Mouse (Mus musculus) embryonic stem cell, embryonic (primary cell): Measurements from ENCODE around the gene Adam15.

Experiments used
- CTCF ChIA-PET, 4 experiments: fragments of 300-600 bp in 2 of 4; fragments of 350-600 bp in 2 of 4; sonication (Branson Sonifier 250); formaldehyde crosslinking; loops; one replicate each; lab custom pipeline; 2022; ENCODE audit warnings: inconsistent platforms in 2 of 4; lab: Charles Lee
- POLR2A ChIA-PET, 4 experiments: fragments of 300-600 bp in 2 of 4; fragments of 350-600 bp in 2 of 4; sonication (Branson Sonifier 250); formaldehyde crosslinking; loops; one replicate each; lab custom pipeline; 2022; ENCODE audit warnings: antibody characterized with exemption in 4 of 4, inconsistent platforms in 1 of 4; lab: Charles Lee

The Adam15 gene

DNA sequence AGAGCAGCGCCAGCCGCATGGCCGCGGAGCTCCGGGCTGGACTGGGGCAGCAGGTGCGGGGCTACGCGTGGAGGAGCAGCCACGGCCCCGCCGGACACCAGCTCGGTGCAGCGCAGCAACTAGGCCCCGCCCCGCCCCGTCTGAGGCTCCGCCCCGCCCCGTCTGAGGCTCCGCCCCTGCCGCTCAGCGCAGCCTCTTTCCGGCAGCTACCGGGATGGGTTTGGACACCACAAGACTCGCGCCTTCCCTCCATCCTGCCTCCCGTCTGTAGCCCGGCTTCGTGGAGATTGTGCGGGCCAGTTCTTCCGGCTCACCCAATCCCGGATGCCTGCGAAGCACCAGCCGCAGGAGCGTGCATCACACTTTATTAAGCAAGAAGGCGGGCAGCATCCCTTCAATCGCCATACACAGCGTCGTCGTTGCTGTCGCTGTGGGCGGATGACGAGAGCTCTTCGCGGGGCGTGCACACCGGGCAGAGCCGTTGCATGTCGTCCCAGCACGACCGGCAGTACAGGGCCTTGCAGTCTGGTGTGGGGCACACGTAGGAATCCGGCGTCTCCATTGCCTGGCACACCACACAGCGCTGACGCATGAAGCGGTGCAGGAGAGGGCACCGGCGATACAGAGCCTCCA lies at the start of gene Adam15:
Gene Adam15 (minus strand): TSS at position 128 of the 633 bp plus-strand sequence.
- ChIA-PET CTCF (interaction anchor here (0.5 to 3.0 kb wide), 36 partner anchors 10 to 248 kb away, joined by 3 to 31 read pairs (median 4); partner anchors contain the start of genes Dcst1 (in 1 of the 4), Efna4 (in 1 of the 4), Fdps (in 1 of the 4) and Flad1 (in 1 of the 4)), POLR2A (interaction anchor here (0.6 to 3.6 kb wide), 62 partner anchors 9 to 797 kb away, joined by 3 to 17 read pairs (median 4); partner anchors contain the start of genes Dcst1 (in 2 of the 4), Efna3 (in 2 of the 4), Flad1 (in 2 of the 4) and Cks1b (in 1 of the 4))

DNA sequence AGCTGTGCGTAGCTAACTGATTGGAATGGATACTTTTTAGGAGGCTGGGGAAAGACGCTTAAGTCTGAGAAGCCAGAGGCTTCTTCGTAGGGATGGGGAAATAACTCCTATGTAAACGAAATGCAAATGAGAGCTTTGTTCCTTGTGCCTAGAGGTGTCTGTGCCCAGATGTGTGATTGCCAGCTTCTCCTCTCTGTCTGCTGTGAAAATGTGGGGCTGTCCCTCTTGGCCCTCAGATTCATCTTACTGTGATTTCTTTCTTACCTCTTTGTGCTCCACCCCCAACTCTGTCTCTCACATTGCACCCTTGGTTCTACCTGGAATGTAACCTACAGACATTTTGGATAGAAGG lies 46.8 kb upstream of the Adam15 start:
- POLR2A ChIA-PET = interaction anchor here (0.5 to 14.6 kb wide), 51 partner anchors 9 to 295 kb away, joined by 3 to 192 read pairs (median 4); partner anchors contain the start of genes Cks1b (in 3 of the 4), Flad1 (in 3 of the 4), Pygo2 (in 3 of the 4) and Shc1 (in 3 of the 4)
- CTCF ChIA-PET = interaction anchor here (0.5 to 9.2 kb wide), 74 partner anchors 9 to 414 kb away, joined by 3 to 148 read pairs (median 4); partner anchors contain the start of genes Cks1b (in 3 of the 4), Flad1 (in 3 of the 4), Pmvk (in 3 of the 4) and Shc1 (in 3 of the 4)

DNA sequence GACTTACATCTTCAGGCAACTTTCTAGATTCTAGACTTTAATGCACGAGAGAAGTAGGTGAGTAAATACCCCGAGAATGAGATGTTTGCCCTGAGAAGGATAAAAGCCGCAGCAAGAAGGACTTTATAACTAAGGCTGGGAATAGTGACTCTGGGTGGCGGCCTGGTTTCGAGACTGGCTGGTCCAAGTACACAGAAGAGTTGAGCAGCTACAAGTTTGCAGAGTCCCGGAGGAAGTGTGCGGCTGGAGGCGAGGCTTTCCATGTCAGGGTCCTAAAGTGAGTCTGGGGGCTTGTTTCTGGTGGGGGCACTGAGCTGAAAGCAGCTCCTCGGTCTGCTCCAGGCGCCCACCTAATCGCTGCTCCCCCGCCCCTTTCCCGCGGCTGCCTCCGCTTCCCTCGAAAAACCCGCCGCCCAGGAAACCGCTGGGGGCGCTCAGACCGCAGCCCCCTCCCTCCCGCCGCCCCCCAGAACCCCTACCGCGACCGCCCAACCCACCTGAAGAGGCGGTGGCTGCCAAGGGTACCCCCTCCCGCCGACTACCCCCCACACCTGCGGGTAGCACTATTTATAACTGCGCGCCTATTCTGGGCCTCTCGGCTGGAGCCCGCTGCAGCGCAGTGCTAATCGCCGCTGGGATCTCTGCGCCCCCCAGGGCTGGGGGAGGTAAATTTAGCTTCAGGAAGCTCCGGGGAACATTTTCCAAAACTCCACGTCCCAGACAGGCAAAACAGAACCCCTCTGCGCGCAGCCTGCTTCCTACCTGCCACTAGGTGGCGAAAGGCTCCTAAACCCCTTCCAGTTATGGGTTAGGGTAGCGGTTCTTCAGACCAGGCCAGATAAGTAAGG lies 46.2 kb upstream of the Adam15 start:
- CTCF ChIA-PET = interaction anchor here (0.5 to 9.2 kb wide), 77 partner anchors 8 to 784 kb away, joined by 3 to 148 read pairs (median 4); partner anchors contain the start of genes Cks1b (in 3 of the 4), Flad1 (in 3 of the 4), Pmvk (in 3 of the 4) and Shc1 (in 3 of the 4)

DNA sequence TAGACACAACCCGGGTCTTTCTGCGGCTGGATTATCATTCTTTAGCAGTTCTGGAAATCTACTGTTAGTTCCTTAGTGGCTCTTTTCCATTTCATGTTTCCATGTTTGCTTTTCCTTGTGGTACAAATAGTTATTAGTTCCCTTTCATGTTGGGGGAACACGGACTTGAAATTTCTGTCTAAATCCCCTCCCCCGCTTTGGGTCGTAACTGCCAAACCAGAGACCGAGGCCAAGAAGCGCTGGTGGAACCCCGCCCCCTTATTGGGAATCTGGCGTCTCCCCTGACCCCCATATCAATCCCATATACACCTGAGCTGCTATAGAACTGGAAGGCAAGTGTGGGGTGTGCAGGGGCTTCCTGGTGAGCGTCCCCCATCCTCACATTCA lies 45.6 kb upstream of the Adam15 start:
- ChIA-PET POLR2A (interaction anchor here in 3 of 4 experiments (0.7 to 14.6 kb wide), 15 partner anchors 12 to 125 kb away, joined by 3 to 192 read pairs (median 13); partner anchors contain the start of genes Cks1b (in 2 of the 3), Shc1 (in 2 of the 3), Adam15 (in 1 of the 3) and Flad1 (in 1 of the 3)), CTCF (interaction anchor here in 3 of 4 experiments (0.8 to 9.2 kb wide), 25 partner anchors 9 to 336 kb away, joined by 3 to 148 read pairs (median 8); partner anchors contain the start of genes Flad1 (in 2 of the 3), Adam15 (in 1 of the 3), Cks1b (in 1 of the 3) and Efna3 (in 1 of the 3))

More for the DNA sequence above, 46.2 kb upstream of the Adam15 start:
- POLR2A ChIA-PET = interaction anchor here (0.5 to 14.6 kb wide), 53 partner anchors 8 to 294 kb away, joined by 3 to 192 read pairs (median 4); partner anchors contain the start of genes Cks1b (in 3 of the 4), Flad1 (in 3 of the 4), Pygo2 (in 3 of the 4) and Shc1 (in 3 of the 4)

DNA sequence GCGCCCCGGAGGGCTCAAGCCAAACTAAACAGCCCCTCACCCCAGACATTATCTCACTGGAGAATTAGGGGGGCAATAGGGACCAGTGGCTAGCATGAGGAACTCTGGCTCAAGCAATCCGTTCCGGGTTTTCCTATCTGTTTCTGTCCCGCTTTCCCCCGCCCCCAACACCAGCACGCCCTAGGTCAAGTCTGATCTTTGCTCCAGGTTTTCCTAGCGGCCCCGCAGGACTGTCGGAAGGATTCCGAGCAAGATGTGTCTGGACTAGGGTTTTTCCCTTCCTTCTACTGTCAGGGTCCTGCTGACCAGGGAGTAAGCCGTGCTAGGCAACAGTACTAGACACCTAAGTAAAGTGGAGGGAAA lies 45.1 kb upstream of the Adam15 start:
- POLR2A ChIA-PET = interaction anchor here in 3 of 4 experiments (0.6 to 14.6 kb wide), 13 partner anchors 13 to 181 kb away, joined by 3 to 192 read pairs (median 17); partner anchors contain the start of genes Cks1b (in 3 of the 3), Shc1 (in 3 of the 3), Flad1 (in 1 of the 3) and Pmvk (in 1 of the 3)
- CTCF ChIA-PET = interaction anchor here in 2 of 4 experiments (0.7 to 9.2 kb wide), 10 partner anchors 12 to 482 kb away, joined by 3 to 148 read pairs (median 10); partner anchors contain the start of gene Adam15 (in 1 of the 2)

- CTCF ChIA-PET = interaction anchor here (0.7 to 9.2 kb wide), 20 partner anchors 11 to 483 kb away, joined by 3 to 148 read pairs (median 6); partner anchors contain the start of genes Adam15 (in 1 of the 4), Cks1b (in 1 of the 4), Krtcap2 (in 1 of the 4) and Pmvk (in 1 of the 4)
These were observed 44.5 kb upstream of the Adam15 start, which contains the start of gene Zbtb7b for GRCm38 (mm10) chr3:89394006-89394893. TSS of gene Zbtb7b (minus strand) at chr3:89394776.

GRCm38 (mm10) chr3:89393605-89394004 lies 43.8 kb upstream of the Adam15 start:
- POLR2A ChIA-PET = interaction anchor here (0.6 to 14.6 kb wide), 57 partner anchors 9 to 854 kb away, joined by 3 to 192 read pairs (median 4); partner anchors contain the start of genes Cks1b (in 3 of the 4), Flad1 (in 3 of the 4), Shc1 (in 3 of the 4) and Adam15 (in 2 of the 4)

More at GRCm38 (mm10) chr3:89394006-89394893, 44.5 kb upstream of the Adam15 start, which contains the start of gene Zbtb7b:
- POLR2A ChIA-PET = interaction anchor here (0.6 to 14.6 kb wide), 52 partner anchors 8 to 1093 kb away, joined by 3 to 192 read pairs (median 4); partner anchors contain the start of genes Cks1b (in 3 of the 4), Flad1 (in 3 of the 4), Shc1 (in 3 of the 4) and Adam15 (in 2 of the 4)

GRCm38 (mm10) chr3:89392871-89393311 lies 43.1 kb upstream of the Adam15 start:
- POLR2A ChIA-PET = interaction anchor here (0.6 to 14.6 kb wide), 55 partner anchors 9 to 855 kb away, joined by 3 to 192 read pairs (median 4); partner anchors contain the start of genes Cks1b (in 3 of the 4), Flad1 (in 3 of the 4), Shc1 (in 3 of the 4) and Adam15 (in 2 of the 4)
- CTCF ChIA-PET = interaction anchor here in 3 of 4 experiments (0.6 to 9.2 kb wide), 17 partner anchors 10 to 163 kb away, joined by 3 to 148 read pairs (median 6); partner anchors contain the start of genes Adam15 (in 1 of the 3), Cks1b (in 1 of the 3), Flad1 (in 1 of the 3) and Krtcap2 (in 1 of the 3)

More at GRCm38 (mm10) chr3:89393605-89394004, 43.8 kb upstream of the Adam15 start:
- CTCF ChIA-PET = interaction anchor here in 3 of 4 experiments (0.6 to 9.2 kb wide), 21 partner anchors 11 to 256 kb away, joined by 3 to 148 read pairs (median 6); partner anchors contain the start of genes Adam15 (in 1 of the 3), Cks1b (in 1 of the 3), Flad1 (in 1 of the 3) and Krtcap2 (in 1 of the 3)

DNA sequence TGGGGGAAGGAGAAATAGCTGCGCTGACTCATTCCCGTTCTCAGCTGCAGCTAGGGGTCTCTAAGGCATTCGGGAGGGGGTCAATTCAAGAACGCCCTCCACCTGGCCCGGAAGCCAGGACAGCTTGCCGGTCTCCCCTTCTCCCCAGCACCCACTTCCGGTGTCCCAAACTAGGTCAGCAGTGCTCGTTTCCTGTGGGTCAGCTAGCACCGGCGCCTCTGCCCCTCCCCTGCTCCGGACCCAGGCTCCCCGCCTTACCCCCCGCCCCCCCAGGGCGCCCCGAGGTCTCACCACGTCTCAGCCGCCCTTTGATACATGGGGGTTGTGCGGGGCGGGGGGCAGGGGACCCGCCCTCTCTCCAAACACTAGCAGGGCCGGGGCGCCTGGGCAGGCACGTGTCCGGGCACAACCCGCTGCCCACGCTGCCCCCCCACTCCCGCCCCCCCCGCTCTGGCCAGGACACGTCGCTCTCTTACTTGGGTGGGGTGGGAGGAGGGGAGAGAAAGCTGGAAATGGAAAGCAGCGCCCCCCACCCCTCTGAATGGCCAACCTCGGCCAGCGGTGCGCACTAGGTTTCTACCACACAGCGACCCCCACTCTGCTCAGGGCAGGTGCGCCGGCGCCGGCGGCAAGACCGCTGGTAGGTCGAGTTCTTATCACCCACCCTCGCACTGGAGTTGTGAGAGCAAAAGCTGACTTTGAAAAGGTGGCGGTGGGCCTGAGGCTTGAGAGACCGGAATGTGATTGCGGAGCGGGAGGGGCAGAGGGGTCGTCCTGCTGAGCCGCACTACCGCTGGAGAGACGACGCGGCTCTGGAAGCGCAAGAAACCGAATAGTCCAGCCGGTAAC lies 42.1 kb upstream of the Adam15 start:
- ChIA-PET CTCF (interaction anchor here (0.5 to 9.2 kb wide), 11 partner anchors 12 to 90 kb away, joined by 3 to 148 read pairs (median 5); no protein-coding TSS in a partner anchor), POLR2A (interaction anchor here in 3 of 4 experiments (0.6 to 14.6 kb wide), 35 partner anchors 9 to 1830 kb away, joined by 3 to 192 read pairs (median 4); partner anchors contain the start of genes Cks1b (in 2 of the 3), Pygo2 (in 2 of the 3), Shc1 (in 2 of the 3) and Adam15 (in 1 of the 3))

- CTCF ChIA-PET = interaction anchor here (0.6 to 9.2 kb wide), 13 partner anchors 11 to 954 kb away, joined by 3 to 148 read pairs (median 4); partner anchors contain the start of gene Flad1 (in 1 of the 4)
- POLR2A ChIA-PET = interaction anchor here in 3 of 4 experiments (0.6 to 14.6 kb wide), 24 partner anchors 8 to 810 kb away, joined by 3 to 192 read pairs (median 4); partner anchors contain the start of genes Cks1b (in 2 of the 3), Pygo2 (in 2 of the 3), Shc1 (in 2 of the 3) and Flad1 (in 1 of the 3)
These were observed 41.2 kb upstream of the Adam15 start for GRCm38 (mm10) chr3:89390699-89391662.

DNA sequence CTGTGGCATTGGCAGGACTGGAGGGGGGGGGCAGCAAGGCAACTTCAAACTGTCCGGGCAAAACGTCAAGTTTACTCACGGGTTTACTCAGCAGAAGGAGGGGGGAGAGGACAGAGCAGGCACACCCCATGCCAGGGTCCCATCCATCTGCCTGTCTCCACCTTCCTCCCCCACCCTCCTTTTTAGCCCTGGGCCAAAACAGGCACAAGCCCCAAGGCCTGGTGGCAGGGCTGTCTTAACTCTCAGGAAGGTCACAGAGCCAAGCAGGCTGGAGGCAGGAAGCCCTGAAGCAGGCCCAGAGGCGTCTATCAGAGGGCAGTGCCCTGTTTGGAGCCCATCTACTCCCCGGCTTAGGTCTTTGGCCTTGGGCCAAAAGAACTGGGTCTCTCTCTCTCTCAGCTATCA lies 40.3 kb upstream of the Adam15 start:
- CTCF ChIA-PET = interaction anchor here in 3 of 4 experiments (0.6 to 9.2 kb wide), 3 partner anchors 10 to 75 kb away, joined by 3 to 148 read pairs (median 3); partner anchors contain the start of gene Flad1 (in 1 of the 3)
- POLR2A ChIA-PET = interaction anchor here in 3 of 4 experiments (0.6 to 14.6 kb wide), 7 partner anchors 9 to 75 kb away, joined by 3 to 192 read pairs (median 123); partner anchors contain the start of genes Cks1b (in 2 of the 3), Shc1 (in 2 of the 3) and Flad1 (in 1 of the 3)
